Mouse (Mus musculus): ENCODE data around the gene Tada2b.

- TF ChIP-seq ZC3H11A (IDR thresholded peaks at IDR 0.05; ENCODE audit: borderline replicate concordance, low read depth, low read length) (no peak), MAFK (IDR thresholded peaks at IDR 0.05; ENCODE audit: insufficient read depth, low read depth, low read length) (no peak), ZNF384 (IDR thresholded peaks at IDR 0.05; ENCODE audit: low read depth, low read length) (no peak), CHD2 (IDR thresholded peaks at IDR 0.05; ENCODE audit: low read depth, low read length) (no peak)
Measured at GRCm38 (mm10) chr5:36424676-36425075, 59.4 kb downstream of the Tada2b start.
